Mouse (Mus musculus) intestine, embryonic 16.5 days (tissue): ENCODE results near the gene Urb2. TPM values are rescaled to one million over a fixed set of nuclear protein-coding genes. Genes with fewer than 3 reads are reported as not detected.

Experiments used
- ATAC-seq: fragments of 200-750 bp; cut with Nextera tagmentation; 2 replicates; pipeline ENCODE4 v1.8.0; 2017; ENCODE audit warnings: moderate TSS enrichment, moderate library complexity
- H3K27ac ChIP-seq: fragments of 300-500 bp; sonication (generic); 2 replicates; pipeline ENCODE4 v1.5.1; 2014; ENCODE audit warnings: mild to moderate bottlenecking, low read length
- H3K27me3 ChIP-seq: fragments of 300-500 bp; sonication (generic); replicated peaks from 2 replicates; pipeline ENCODE4 v1.6.1; 2014; ENCODE audit warnings: low read length, control low read depth, mixed read lengths; ENCODE audit not compliant: control insufficient read depth, insufficient read depth
- H3K36me3 ChIP-seq: fragments of 300-500 bp; sonication (generic); 2 replicates; pipeline ENCODE4 v1.6.1; 2014; ENCODE audit warnings: low read length, control low read depth; ENCODE audit not compliant: control insufficient read depth, insufficient read depth
- H3K4me1 ChIP-seq: fragments of 300-500 bp; sonication (generic); 2 replicates; pipeline ENCODE4 v1.6.1; 2014; ENCODE audit warnings: low read length, control low read depth, mixed read lengths; ENCODE audit not compliant: control insufficient read depth, insufficient read depth
- H3K4me2 ChIP-seq: fragments of 300-500 bp; sonication (generic); 2 replicates; pipeline ENCODE4 v1.6.1; 2014; ENCODE audit warnings: low read depth, low read length, control low read depth
- H3K4me3 ChIP-seq: fragments of 300-500 bp; sonication (generic); 2 replicates; pipeline ENCODE4 v1.5.1; 2014; ENCODE audit warnings: mild to moderate bottlenecking, low read length
- H3K9ac ChIP-seq: fragments of 300-500 bp; sonication (generic); 2 replicates; pipeline ENCODE4 v1.6.1; 2014; ENCODE audit warnings: low read depth, low read length
- H3K9me3 ChIP-seq: fragments of 300-500 bp; sonication (generic); 2 replicates; pipeline ENCODE4 v1.6.1; 2016; ENCODE audit warnings: low read length, control low read depth; ENCODE audit not compliant: control insufficient read depth
- WGBS: fragments of 180-500 bp; shearing (Covaris S2); extraction: QIAGEN DNeasy Blood & Tissue Kit; methylation state at CpG from one replicate; pipeline ENCODE4 v1.1.7; 2014; 5-methylcytosine and 5-hydroxymethylcytosine counted together
- polyA plus RNA-seq: library from polyadenylated mRNA; unstranded; fragments of >200 nt; fragmentation: Nextera tagmentation; extraction: Ambion mirVana; gene quantifications from 2 replicates; pipeline ENCODE4 v1.2.1, GENCODE M21; 2015

Gene Urb2
- polyA plus RNA-seq, 1 experiment from 2014 or later: 3.9 TPM

GRCm38 (mm10) chr8:123982826-123983400 lies 38.4 kb upstream of the Urb2 start, which contains the start of gene Abcb10:
Gene Abcb10 (minus strand): TSS chr8:123983122.
- ATAC-seq: peak; percentile 97
- Histone ChIP-seq H3K4me3 (peak within 1 kb of the TSS; percentile 91), H3K9ac (peak within 1 kb of the TSS; percentile 91), H3K36me3 (no peaks in the 10 kb centered on the region), H3K9me3 (no peaks in the 10 kb centered on the region), H3K27me3 (no peaks in the 10 kb centered on the region), H3K4me1 (peaks cover 25% of the 10 kb centered on the region), H3K4me2 (peak within 1 kb of the TSS; percentile 64), H3K27ac (peak within 1 kb of the TSS; percentile 97)
- WGBS: 1% methylated on average over 54 of the region's 56 CpGs

- peak; percentile 78 for ATAC-seq
These were observed 32.7 kb upstream of the Urb2 start for GRCm38 (mm10) chr8:123988605-123989038.

GRCm38 (mm10) chr8:123989128-123989527 lies 32.2 kb upstream of the Urb2 start:
- Histone ChIP-seq H3K4me2 (0 out of 2 replicates have a peak overlapping the region, but pooled peaks have one; percentile 8), H3K36me3 (no peaks in the 10 kb centered on the region), H3K4me3 (no peak overlapping the region), H3K9ac (peak overlapping the region; percentile 19; the same call in 1 of the 2 replicates), H3K9me3 (no peaks in the 10 kb centered on the region), H3K27me3 (no peaks in the 10 kb centered on the region), H3K27ac (0 out of 2 replicates have a peak overlapping the region, but pooled peaks have one; percentile 27), H3K4me1 (peaks cover 17% of the 10 kb centered on the region)
- 54% methylated on average over 7 of the region's 7 CpGs for WGBS
- ATAC-seq: peak; percentile 16; the same call in 1 of the 2 replicates

More at GRCm38 (mm10) chr8:123988605-123989038, 32.7 kb upstream of the Urb2 start:
- H3K36me3 ChIP-seq: no peaks in the 10 kb centered on the region
- peak overlapping the region; percentile 19; the same call in 1 of the 2 replicates for H3K9ac ChIP-seq
- H3K4me1 ChIP-seq: peaks cover 17% of the 10 kb centered on the region
- 0 out of 2 replicates have a peak overlapping the region, but pooled peaks have one; percentile 27 for H3K27ac ChIP-seq
- no peak overlapping the region for H3K4me3 ChIP-seq
- WGBS: 49% methylated on average over 6 of the region's 6 CpGs
- H3K4me2 ChIP-seq: 0 out of 2 replicates have a peak overlapping the region, but pooled peaks have one; percentile 8
- no peaks in the 10 kb centered on the region for H3K9me3 ChIP-seq
- H3K27me3 ChIP-seq: no peaks in the 10 kb centered on the region

- Histone ChIP-seq H3K36me3 (no peaks in the 10 kb centered on the region), H3K27ac (no peak overlapping the region), H3K9ac (no peak overlapping the region), H3K9me3 (no peaks in the 10 kb centered on the region), H3K27me3 (no peaks in the 10 kb centered on the region), H3K4me2 (no peak overlapping the region), H3K4me3 (no peak overlapping the region), H3K4me1 (peaks cover 17% of the 10 kb centered on the region)
- no peak for ATAC-seq
- WGBS: 73% methylated on average over 13 of the region's 13 CpGs
These were observed 30.8 kb upstream of the Urb2 start for GRCm38 (mm10) chr8:123990277-123991049.

- no peak overlapping the region for H3K9ac ChIP-seq
- no peak for ATAC-seq
- no peaks in the 10 kb centered on the region for H3K9me3 ChIP-seq
- no peak overlapping the region for H3K27ac ChIP-seq
- no peaks in the 10 kb centered on the region for H3K27me3 ChIP-seq
- 78% methylated on average over 8 of the region's 8 CpGs for WGBS
- H3K4me3 ChIP-seq: no peak overlapping the region
- peaks cover 17% of the 10 kb centered on the region for H3K4me1 ChIP-seq
- no peak overlapping the region for H3K4me2 ChIP-seq
- no peaks in the 10 kb centered on the region for H3K36me3 ChIP-seq
These were observed 28.7 kb upstream of the Urb2 start for GRCm38 (mm10) chr8:123992587-123992986.

- H3K4me1 ChIP-seq: peaks cover 17% of the 10 kb centered on the region
- peak; percentile 49 for ATAC-seq
- no peak overlapping the region for H3K9ac ChIP-seq
- H3K27ac ChIP-seq: peak overlapping the region; percentile 33
- no peaks in the 10 kb centered on the region for H3K9me3 ChIP-seq
- no peak overlapping the region for H3K4me3 ChIP-seq
- no peaks in the 10 kb centered on the region for H3K27me3 ChIP-seq
- no peak overlapping the region for H3K4me2 ChIP-seq
- 64% methylated on average over 5 of the region's 5 CpGs for WGBS
- no peaks in the 10 kb centered on the region for H3K36me3 ChIP-seq
These were observed 27.7 kb upstream of the Urb2 start for GRCm38 (mm10) chr8:123993597-123993996.

GRCm38 (mm10) chr8:123993997-123994396 lies 27.3 kb upstream of the Urb2 start:
- ATAC-seq: peak; percentile 85
- Histone ChIP-seq H3K4me1 (peaks cover 14% of the 10 kb centered on the region), H3K9me3 (no peaks in the 10 kb centered on the region), H3K4me3 (no peak overlapping the region), H3K36me3 (no peaks in the 10 kb centered on the region), H3K4me2 (no peak overlapping the region), H3K27ac (peak overlapping the region; percentile 74), H3K9ac (no peak overlapping the region), H3K27me3 (no peaks in the 10 kb centered on the region)
- 64% methylated on average over 3 of the region's 3 CpGs for WGBS

- no peak overlapping the region for H3K4me3 ChIP-seq
- WGBS: 86% methylated on average over 2 of the region's 2 CpGs
- H3K4me2 ChIP-seq: no peak overlapping the region
- no peak for ATAC-seq
- no peaks in the 10 kb centered on the region for H3K9me3 ChIP-seq
- no peak overlapping the region for H3K9ac ChIP-seq
- no peak overlapping the region for H3K27ac ChIP-seq
- H3K27me3 ChIP-seq: no peaks in the 10 kb centered on the region
- no peaks in the 10 kb centered on the region for H3K4me1 ChIP-seq
- peaks cover 20% of the 10 kb centered on the region for H3K36me3 ChIP-seq
These were observed 21.7 kb upstream of the Urb2 start for GRCm38 (mm10) chr8:123999568-123999967.

GRCm38 (mm10) chr8:124002546-124003108 lies 18.7 kb upstream of the Urb2 start:
- H3K4me2 ChIP-seq: no peak overlapping the region
- H3K9ac ChIP-seq: no peak overlapping the region
- H3K4me3 ChIP-seq: no peak overlapping the region
- H3K36me3 ChIP-seq: peaks cover 26% of the 10 kb centered on the region
- no peak for ATAC-seq
- no peak overlapping the region for H3K27ac ChIP-seq
- no peaks in the 10 kb centered on the region for H3K4me1 ChIP-seq
- no peaks in the 10 kb centered on the region for H3K9me3 ChIP-seq
- WGBS: 90% methylated on average over 10 of the region's 10 CpGs
- no peaks in the 10 kb centered on the region for H3K27me3 ChIP-seq
